ENCODE assay signal across 12 mouse cellular contexts in genomic region chr10:89531194-89531634, GRCm38 (mm10). TPM values are rescaled to one million over a fixed set of nuclear protein-coding genes. Genes with fewer than 3 reads are reported as not detected.
DNase-seq lines count a peak whose midpoint lies in the region; ATAC-seq and TF ChIP-seq lines count a peak whose summit lies in the region.
"Had no signal": no experiment of that assay in that cellular context is flagged by ENCODE, and none has a peak within 500 bp of the region (broad histone marks: within the 10 kb centered on the region; RNA-seq: fewer than 3 reads in every experiment).

No protein-coding gene starts in this region.

- no peaks in the 10 kb centered on the region for H3K27me3 ChIP-seq in kidney, postnatal 0 days (ENCODE audit: insufficient read depth, low read length)
- no peaks in the 10 kb centered on the region for H3K27me3 ChIP-seq in liver, embryonic 11.5 days (replicated peaks; ENCODE audit: control insufficient read depth, insufficient read depth, low read length)

- no peak overlapping the region for H3K9ac ChIP-seq in kidney, postnatal 0 days (ENCODE audit: low read depth, low read length)
- no peak overlapping the region for H3K9ac ChIP-seq in liver, embryonic 11.5 days (ENCODE audit: low read depth, low read length)

- WGBS in kidney, postnatal 0 days, result 51% methylated on average over 5 of the region's 5 CpGs
- WGBS in liver, embryonic 11.5 days, result 60% methylated on average over 5 of the region's 5 CpGs

- H3K4me3 ChIP-seq in kidney, postnatal 0 days (replicated peaks; ENCODE audit: low read depth, low read length), result no peak overlapping the region
- H3K4me3 ChIP-seq in liver, embryonic 11.5 days (ENCODE audit: low read depth, low read length), result no peak overlapping the region

- H3K4me2 ChIP-seq in kidney, postnatal 0 days (ENCODE audit: low read length), result no peak overlapping the region
- no peak overlapping the region for H3K4me2 ChIP-seq in liver, embryonic 11.5 days

- H3K4me1 ChIP-seq in kidney, postnatal 0 days (replicated peaks; ENCODE audit: insufficient read depth, low read length), result no peaks in the 10 kb centered on the region
- no peaks in the 10 kb centered on the region for H3K4me1 ChIP-seq in liver, embryonic 11.5 days (replicated peaks; ENCODE audit: control insufficient read depth, insufficient read depth, low read length)

- H3K9me3 ChIP-seq in kidney, postnatal 0 days (replicated peaks; ENCODE audit: low read length), result no peaks in the 10 kb centered on the region
- H3K9me3 ChIP-seq in liver, embryonic 11.5 days (ENCODE audit: control insufficient read depth, low read length), result no peaks in the 10 kb centered on the region

- TF ChIP-seq CTCF in kidney, postnatal 0 days (IDR thresholded peaks at IDR 0.05; ENCODE audit: low read depth), result no peak

- peak; percentile 77 for DNase-seq in kidney, postnatal 0 days (ENCODE audit: low spot score)
- DNase-seq in kidney, adult 18-20 months, result no peak
- DNase-seq in adipocyte (ENCODE audit: low spot score), result peak; percentile 17
- DNase-seq in heart, adult 8-10 months (ENCODE audit: low spot score), result peak; percentile 50
- no peak for DNase-seq in liver, embryonic 11.5 days (ENCODE audit: low spot score)
- DNase-seq in urinary bladder, adult 18-20 months (ENCODE audit: low spot score in 2 of 2), result no peak
- no peak for DNase-seq in thymus, postnatal 10 days (ENCODE audit: low spot score in 2 of 2)
- DNase-seq in adrenal gland, adult 8-10 months, result no peak
- DNase-seq: right cerebral cortex, postnatal 4 days had no signal

- H3K36me3 ChIP-seq in kidney, postnatal 0 days (ENCODE audit: insufficient read depth, low read length), result no peaks in the 10 kb centered on the region
- no peaks in the 10 kb centered on the region for H3K36me3 ChIP-seq in liver, embryonic 11.5 days (ENCODE audit: control insufficient read depth, insufficient read depth, low read length)

- ATAC-seq in kidney, postnatal 0 days (replicated peaks; ENCODE audit: low FRiP score, low read depth), result peak; percentile 38; the same call in 1 of the 2 replicates
- ATAC-seq in liver, embryonic 11.5 days (replicated peaks; ENCODE audit: low FRiP score), result peak; percentile 43

- no peak overlapping the region for H3K27ac ChIP-seq in kidney, postnatal 0 days
- no peak overlapping the region for H3K27ac ChIP-seq in liver, embryonic 11.5 days (ENCODE audit: low read depth, low read length)
- H3K27ac ChIP-seq: macrophage had no signal

RNA-seq across cellular contexts. Expression of gene Nr1h4, which starts 2.2 kb away (rescaled TPM):
- 12.0 and 12.4 TPM in 2 replicates for polyA plus RNA-seq in kidney, postnatal 0 days (2015; fragmentation: Nextera tagmentation; extraction: Ambion mirVana)
- total RNA-seq in heart, adult 8-10 months (2022), result under 1 TPM; 0.35 to 0.50 (median 0.41) TPM
- polyA plus RNA-seq in liver, embryonic 11.5 days (2014; fragmentation: Nextera tagmentation; extraction: Ambion mirVana), result 0.99 and 1.9 TPM in 2 replicates
- total RNA-seq in adrenal gland, adult 8-10 months (2022), result 10 to 100 TPM; 26.7 to 38.1 (median 32.2) TPM
- total RNA-seq: common myeloid progenitor, adult 5-6 weeks; hematopoietic stem cell, adult 5-6 weeks had no signal
- polyA plus RNA-seq: macrophage had no signal

Comparison
In these comparisons a context has a peak if more than half of its experiments do, and no peak if none do; other contexts are left out.
1. DNase-seq: peak in kidney, postnatal 0 days (single experiment), adipocyte (single experiment) and heart, adult 8-10 months (single experiment); none in kidney, adult 18-20 months (single experiment), liver, embryonic 11.5 days (single experiment), urinary bladder, adult 18-20 months (0 of 2), thymus, postnatal 10 days (0 of 2) and adrenal gland, adult 8-10 months (single experiment).
2. RNA of gene Nr1h4, which starts 2.2 kb away (total RNA-seq): 26.7 to 38.1 TPM in adrenal gland, adult 8-10 months; 0.35 to 0.50 TPM in heart, adult 8-10 months; every median in the first group is over 10 times any median in the second.